Mouse (Mus musculus): ENCODE measurements at regions not wholly inside any gene's neighbourhood (a gene's known extent, or its start where the extent isn't known, plus 50 kb on each side); places are given as distances from the start of the nearest gene placed in this dataset.

GRCm38 (mm10) chr15:13289064-13289463, 115.6 kb upstream of the Cdh6 start:
- peak; percentile 65 for DNase-seq (ENCODE audit: low read depth, low spot score)

- no peak for DNase-seq (ENCODE audit: low read depth, low spot score)
Measured at GRCm38 (mm10) chr15:13287878-13288277, 114.4 kb upstream of the Cdh6 start.

GRCm38 (mm10) chr15:13285355-13285754, 111.9 kb upstream of the Cdh6 start:
- peak; percentile 24 for DNase-seq (ENCODE audit: low read depth, low spot score)

GRCm38 (mm10) chr15:13284219-13284618, 110.7 kb upstream of the Cdh6 start:
- peak; percentile 54 for DNase-seq (ENCODE audit: low read depth, low spot score)

GRCm38 (mm10) chr15:13283106-13283505, 109.6 kb upstream of the Cdh6 start:
- no peak for DNase-seq (ENCODE audit: low read depth, low spot score)

- DNase-seq (ENCODE audit: low read depth, low spot score) = no peak
Measured at GRCm38 (mm10) chr15:13276909-13277235, 103.4 kb upstream of the Cdh6 start.

GRCm38 (mm10) chr15:13276225-13276908, 102.9 kb upstream of the Cdh6 start:
- DNase-seq (ENCODE audit: low read depth, low spot score) = no peak

GRCm38 (mm10) chr15:13275326-13275725, 101.9 kb upstream of the Cdh6 start:
- DNase-seq (ENCODE audit: low read depth, low spot score) = no peak

- DNase-seq (ENCODE audit: low read depth, low spot score) = no peak
Measured at GRCm38 (mm10) chr15:13274366-13275067, 101.0 kb upstream of the Cdh6 start.

- DNase-seq (ENCODE audit: low read depth, low spot score) = no peak
Measured at GRCm38 (mm10) chr15:13246053-13246696, 72.7 kb upstream of the Cdh6 start.

GRCm38 (mm10) chr15:13244306-13244705, 70.8 kb upstream of the Cdh6 start:
- DNase-seq (ENCODE audit: low read depth, low spot score) = no peak

GRCm38 (mm10) chr15:13243561-13243960, 70.1 kb upstream of the Cdh6 start:
- DNase-seq (ENCODE audit: low read depth, low spot score) = no peak

- no peak for DNase-seq (ENCODE audit: low read depth, low spot score)
Measured at GRCm38 (mm10) chr15:13240931-13241330, 67.5 kb upstream of the Cdh6 start.

- DNase-seq (ENCODE audit: low read depth, low spot score) = no peak
Measured at GRCm38 (mm10) chr15:13236869-13237507, 63.5 kb upstream of the Cdh6 start.

- no peak for DNase-seq (ENCODE audit: low read depth, low spot score)
Measured at GRCm38 (mm10) chr15:13232567-13233259, 59.2 kb upstream of the Cdh6 start.

GRCm38 (mm10) chr15:13231550-13231949, 58.1 kb upstream of the Cdh6 start:
- peak; percentile 16 for DNase-seq (ENCODE audit: low read depth, low spot score)

GRCm38 (mm10) chr15:13228125-13228524, 54.6 kb upstream of the Cdh6 start:
- DNase-seq (ENCODE audit: low read depth, low spot score) = no peak
